Mouse (Mus musculus): ENCODE data around the gene Tusc2.
A peak's percentile ranks its signal among the peaks of the same experiment; 100 is the strongest.

The Tusc2 gene

DNA sequence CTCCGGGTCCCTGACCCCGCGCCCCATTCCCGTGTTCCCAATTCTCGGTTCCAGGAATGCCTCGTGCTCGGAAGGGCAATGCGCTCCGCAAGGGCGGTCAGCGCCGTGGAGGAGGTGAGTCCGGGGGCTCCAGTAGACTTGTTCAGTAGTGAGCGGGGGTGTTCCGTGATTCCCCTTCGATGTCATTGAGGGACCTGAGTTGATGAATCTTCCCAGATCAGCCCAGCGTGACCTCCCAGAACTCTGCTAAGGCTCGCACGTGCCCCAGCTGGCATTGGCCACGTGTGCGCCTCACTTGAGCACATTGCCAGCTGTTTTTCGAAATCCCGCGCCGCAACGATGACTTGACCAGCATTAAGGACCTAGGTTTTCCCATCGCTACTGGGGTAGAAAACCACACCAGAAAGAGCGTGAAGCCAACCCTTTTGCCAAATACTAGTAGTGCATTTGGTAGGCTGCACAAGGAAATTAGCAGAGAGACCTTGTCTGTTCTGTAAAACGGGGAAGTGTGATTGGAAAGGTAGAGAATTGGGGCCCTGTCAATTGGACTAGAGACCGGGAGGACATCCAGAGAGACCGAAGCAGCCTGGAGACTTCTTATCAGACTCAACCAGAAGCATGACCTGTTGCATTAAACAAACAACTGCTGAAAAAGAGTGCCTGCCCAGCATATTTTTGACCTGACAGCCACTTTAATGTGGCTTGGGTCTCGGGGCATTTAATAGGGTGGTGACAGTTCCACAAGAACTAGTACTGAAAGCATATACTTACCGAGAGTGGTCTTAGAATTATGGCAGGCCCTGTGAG lies 25.0 kb downstream of the Tusc2 start:
- no peak for DNase-seq (ENCODE audit: low spot score)

- no peak for DNase-seq (ENCODE audit: low spot score)
Measured at GRCm38 (mm10) chr9:107590058-107590772, 27.2 kb downstream of the Tusc2 start.

GRCm38 (mm10) chr9:107590773-107591060 lies 27.7 kb downstream of the Tusc2 start:
- no peak for DNase-seq (ENCODE audit: low spot score)

GRCm38 (mm10) chr9:107593101-107593976 lies 30.3 kb downstream of the Tusc2 start:
- no peak for DNase-seq (ENCODE audit: low spot score)

DNA sequence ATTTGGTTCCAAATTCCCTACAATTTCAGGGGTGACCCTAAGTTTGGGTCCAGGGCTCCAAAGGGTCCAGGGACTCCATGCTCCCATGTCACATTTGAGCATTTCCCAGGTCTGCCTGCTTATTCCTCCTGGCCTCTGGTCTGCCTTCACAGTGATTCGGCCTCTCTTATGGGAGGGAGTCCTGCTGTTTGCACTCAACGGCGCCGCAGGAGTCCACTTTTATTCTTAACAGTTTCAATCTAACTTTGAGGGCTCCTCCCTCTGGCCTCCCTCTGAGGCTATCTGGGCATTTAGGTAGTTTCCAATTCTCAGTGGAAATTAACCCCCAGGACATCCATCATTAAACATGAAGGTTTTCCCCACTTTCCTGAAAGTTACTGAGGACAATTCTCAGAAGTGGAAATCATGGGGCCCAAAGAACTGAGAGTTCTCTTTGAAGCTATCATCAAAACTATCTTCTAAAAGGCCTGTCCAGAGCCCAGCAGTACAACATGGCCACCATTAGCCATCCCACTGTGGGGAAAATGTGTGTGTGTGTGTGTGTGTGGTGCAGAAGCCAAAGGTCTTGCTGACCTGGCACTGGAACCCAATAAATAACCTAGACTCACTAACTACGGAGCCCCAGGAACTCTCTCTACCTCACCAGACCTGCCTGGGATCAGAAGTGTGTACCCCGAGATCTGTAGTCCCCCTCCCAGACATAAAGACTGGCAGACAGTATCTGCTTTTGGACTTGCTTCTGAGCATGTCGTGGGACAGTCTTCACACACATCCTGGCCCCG lies 31.4 kb downstream of the Tusc2 start:
- no peak for DNase-seq (ENCODE audit: low spot score)

GRCm38 (mm10) chr9:107596619-107597569 lies 33.8 kb downstream of the Tusc2 start:
- DNase-seq (ENCODE audit: low spot score): no peak

- no peak for DNase-seq (ENCODE audit: low spot score)
Measured at GRCm38 (mm10) chr9:107598385-107598784, 35.3 kb downstream of the Tusc2 start.

DNA sequence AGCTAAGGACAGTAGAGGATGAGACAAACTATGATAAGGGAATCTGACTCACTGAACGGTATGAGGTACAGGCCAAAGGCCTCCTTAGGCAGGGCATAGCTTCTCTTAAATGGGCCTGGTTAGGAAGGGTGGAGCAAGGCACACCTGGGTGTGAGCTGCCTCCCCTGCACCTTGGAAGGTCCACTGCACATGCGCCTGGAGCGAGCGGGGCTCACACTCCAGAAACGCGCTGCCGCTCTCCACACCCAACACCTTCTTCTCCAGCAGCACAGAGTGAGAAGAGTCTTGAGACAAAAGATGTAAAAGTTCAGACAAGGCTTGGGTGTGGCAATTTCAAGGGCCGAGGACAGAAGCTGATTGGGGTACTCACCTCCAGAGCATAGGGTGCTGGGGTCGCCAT lies 36.4 kb downstream of the Tusc2 start:
- DNase-seq (ENCODE audit: low spot score): no peak

DNA sequence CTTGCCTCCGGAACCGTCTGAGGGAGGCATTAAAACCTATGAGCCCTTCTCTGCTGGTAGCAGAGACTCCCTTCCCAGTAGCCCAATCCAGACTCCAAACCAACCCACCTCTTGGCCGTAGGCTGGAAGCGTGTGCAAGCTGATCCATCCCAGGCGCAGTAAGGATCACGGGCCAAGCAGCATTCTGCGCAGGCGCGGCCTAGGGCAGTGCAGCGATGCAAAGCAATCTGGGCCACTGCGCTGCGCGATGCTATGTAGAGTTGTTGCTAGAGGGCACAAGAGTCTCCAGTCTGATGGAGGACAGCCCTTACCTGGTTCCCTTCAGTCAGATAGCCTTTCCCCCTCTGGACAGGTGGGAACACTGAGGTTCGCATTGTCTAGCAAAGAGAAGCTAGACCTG lies 36.8 kb downstream of the Tusc2 start:
- no peak for DNase-seq (ENCODE audit: low spot score)

DNA sequence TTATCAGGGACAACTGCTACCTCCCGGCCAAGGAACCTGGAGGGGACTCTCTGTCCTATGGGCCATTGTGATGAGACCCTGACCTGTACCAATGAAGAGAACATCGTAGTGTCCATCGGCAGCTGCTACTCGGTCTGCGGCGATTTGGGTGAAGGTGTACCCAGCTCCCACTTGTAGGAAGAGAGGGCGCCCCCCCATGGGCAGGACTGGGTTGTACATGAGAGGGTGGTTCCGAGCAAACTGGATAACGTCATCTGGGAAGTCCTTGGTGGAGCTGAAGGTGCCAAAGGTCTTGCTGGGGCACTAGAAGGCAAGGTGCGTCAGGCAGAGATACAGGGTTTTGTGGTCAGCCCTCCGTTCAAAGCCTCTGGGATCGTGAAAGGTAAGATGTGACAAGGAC lies 37.7 kb downstream of the Tusc2 start:
- no peak for DNase-seq (ENCODE audit: low spot score)

GRCm38 (mm10) chr9:107601275-107601674 lies 38.2 kb downstream of the Tusc2 start:
- DNase-seq (ENCODE audit: low spot score): no peak

DNA sequence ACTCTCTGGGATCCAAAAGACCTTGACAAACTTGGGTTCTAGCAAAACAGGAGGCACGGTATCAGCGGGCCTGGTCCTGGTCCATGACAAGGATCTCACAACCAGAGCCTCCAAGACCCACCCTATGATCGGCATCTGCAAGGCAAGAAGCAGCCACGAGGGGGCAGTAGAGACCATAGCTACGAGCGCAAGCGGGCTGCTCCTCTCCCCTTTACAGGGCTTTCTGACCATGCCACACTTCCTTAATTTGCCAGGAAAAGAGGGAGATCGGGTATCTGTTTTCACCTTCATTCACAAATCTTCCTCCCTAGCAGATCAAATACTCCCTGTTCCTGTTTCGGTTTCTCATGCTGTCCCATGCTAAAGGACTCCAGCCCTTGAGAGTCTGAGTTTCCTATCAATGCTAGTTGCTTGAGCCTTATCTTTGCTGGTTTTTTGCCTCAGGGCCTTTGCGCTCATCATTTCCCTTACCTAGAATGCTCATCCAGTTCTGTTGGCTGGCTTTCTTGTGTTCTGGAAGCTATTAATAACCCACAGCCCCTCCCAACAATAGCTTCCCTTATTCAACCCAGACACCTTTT lies 39.1 kb downstream of the Tusc2 start:
- DNase-seq (ENCODE audit: low spot score): peak; percentile 89

- DNase-seq (ENCODE audit: low spot score): no peak
Measured at GRCm38 (mm10) chr9:107603251-107603650, 40.2 kb downstream of the Tusc2 start.

DNA sequence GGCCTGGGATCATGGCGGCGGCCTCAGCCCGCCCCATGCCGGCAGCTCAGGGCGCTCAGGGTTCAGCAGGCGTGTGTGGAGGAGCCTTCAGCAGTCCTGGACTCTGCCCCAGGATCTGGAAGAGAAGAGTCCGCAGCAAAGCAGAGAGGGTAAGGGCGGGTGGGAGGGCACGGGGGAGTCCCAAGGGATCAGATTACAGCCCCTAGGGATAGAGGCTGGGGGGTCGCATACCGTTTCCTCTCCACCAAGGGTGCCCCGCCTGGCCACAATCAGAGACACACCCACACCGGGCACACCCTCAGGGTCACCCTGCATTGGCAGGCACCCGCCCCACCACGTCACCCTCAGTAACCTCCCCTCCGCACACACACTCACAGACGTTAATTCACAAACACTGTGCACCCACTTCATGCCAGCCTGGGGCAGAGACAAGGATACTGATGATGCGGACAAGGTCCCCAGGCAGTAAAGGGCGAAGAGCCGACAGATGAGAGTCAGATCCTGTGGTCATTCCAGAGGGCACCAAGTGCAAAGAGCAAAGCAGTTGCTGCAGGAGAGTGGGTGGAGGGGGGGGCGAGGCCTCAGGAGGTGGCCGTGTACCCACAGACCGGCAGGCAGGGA lies 42.1 kb downstream of the Tusc2 start:
- peak; percentile 64 for DNase-seq (ENCODE audit: low spot score)

GRCm38 (mm10) chr9:107606591-107606990 lies 43.5 kb downstream of the Tusc2 start:
- DNase-seq (ENCODE audit: low spot score): no peak

DNA sequence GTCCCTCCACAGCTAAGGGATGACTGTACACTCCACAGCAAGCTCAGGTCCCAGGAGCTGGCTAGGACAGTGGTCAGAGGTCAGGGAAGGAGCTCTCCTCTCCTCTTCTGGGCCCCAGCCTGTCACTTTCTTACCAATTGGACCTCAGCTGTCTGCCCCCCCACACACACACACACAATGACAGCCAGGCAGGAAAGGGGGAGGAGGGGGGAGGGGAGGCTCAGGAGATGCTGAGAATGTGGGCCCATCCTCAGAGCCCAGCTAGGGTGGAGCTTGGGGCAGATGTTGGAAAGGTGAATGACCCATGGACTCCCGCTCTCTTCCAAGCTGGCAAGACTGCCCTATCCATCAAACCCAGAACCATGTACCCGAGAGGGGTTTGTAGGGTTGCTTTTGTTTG lies 44.0 kb downstream of the Tusc2 start:
- no peak for DNase-seq (ENCODE audit: low spot score)

- DNase-seq (ENCODE audit: low spot score): no peak
Measured at GRCm38 (mm10) chr9:107607653-107608245, 44.7 kb downstream of the Tusc2 start.

DNA sequence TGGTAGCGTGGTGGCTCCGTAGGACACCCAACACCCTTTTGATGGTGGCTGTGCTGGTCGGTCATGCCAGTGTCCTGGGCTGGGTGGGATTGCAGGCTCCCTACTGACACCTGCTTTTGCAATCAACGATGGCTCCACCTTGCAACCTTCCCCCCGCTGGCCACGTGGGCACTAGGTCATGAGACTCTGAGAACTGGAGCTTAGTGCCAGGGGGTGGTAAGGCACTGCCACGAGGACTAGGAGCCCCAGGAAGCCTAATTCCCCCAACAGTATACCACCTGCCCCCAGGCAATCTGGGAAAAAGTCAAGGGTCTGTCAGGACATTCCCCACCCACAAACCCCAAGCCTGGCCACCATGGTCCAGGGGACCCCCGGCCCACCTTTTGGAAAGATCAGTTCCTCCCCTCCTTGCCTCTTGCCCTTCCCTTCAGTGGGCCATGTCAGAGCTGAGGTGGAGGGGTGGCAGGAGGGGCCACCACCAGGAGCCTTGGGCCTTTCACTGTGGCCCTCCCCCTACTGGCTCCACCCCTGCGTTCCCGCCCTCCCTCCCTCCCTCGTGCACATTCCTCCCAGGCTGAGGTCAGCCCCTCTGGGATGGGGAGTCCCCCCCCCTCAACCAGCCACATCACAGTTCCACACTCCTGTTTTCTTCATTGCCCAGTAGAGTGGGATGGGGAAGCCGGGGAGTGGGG lies 45.8 kb downstream of the Tusc2 start, which contains the start of gene Sema3b:
TSS of gene Sema3b (minus strand) at position 489 of the 692 bp plus-strand sequence.
- DNase-seq (ENCODE audit: low spot score): no peak

GRCm38 (mm10) chr9:107609433-107609830 lies 46.4 kb downstream of the Tusc2 start:
- no peak for DNase-seq (ENCODE audit: low spot score)

Data from ovary, postnatal 36 days (tissue).